Mouse (Mus musculus) adrenal gland, postnatal 14 days (tissue): ENCODE measurements around the gene Engase. TPM values are rescaled to one million over a fixed set of nuclear protein-coding genes. Genes with fewer than 3 reads are reported as not detected.

ENCODE experiments used
- DNase-seq: peaks from one replicate; pipeline ENCODE4 v3.0.0; 2021; ENCODE audit warnings: mixed read lengths
- total RNA-seq: library from RNA; stranded (reverse); gene quantifications from 2 replicates; pipeline ENCODE4 v1.2.3, GENCODE M21; 2021

Gene Engase
- total RNA-seq, 1 experiment from 2014 or later: 12.4 TPM

GRCm38 (mm10) chr11:118453886-118454671 lies 22.6 kb upstream of the Engase start:
- no peak for DNase-seq

GRCm38 (mm10) chr11:118455788-118456187 lies 20.8 kb upstream of the Engase start:
- no peak for DNase-seq

- no peak for DNase-seq
Measured at GRCm38 (mm10) chr11:118456937-118457336, 19.7 kb upstream of the Engase start.

GRCm38 (mm10) chr11:118459051-118459450 lies 17.6 kb upstream of the Engase start:
- peak; percentile 65 for DNase-seq

- DNase-seq: no peak
Measured at GRCm38 (mm10) chr11:118459536-118459935, 17.1 kb upstream of the Engase start.

- DNase-seq: no peak
Measured at GRCm38 (mm10) chr11:118460280-118460679, 16.3 kb upstream of the Engase start.

GRCm38 (mm10) chr11:118467441-118468035 lies 9.1 kb upstream of the Engase start:
- DNase-seq: no peak

GRCm38 (mm10) chr11:118469509-118470160 lies 7.0 kb upstream of the Engase start:
- no peak for DNase-seq

- DNase-seq: no peak
Measured at GRCm38 (mm10) chr11:118470234-118470966, 6.2 kb upstream of the Engase start.

- DNase-seq: no peak
Measured at GRCm38 (mm10) chr11:118471676-118472075, 5.0 kb upstream of the Engase start.

- no peak for DNase-seq
Measured at GRCm38 (mm10) chr11:118473161-118473560, 3.5 kb upstream of the Engase start.

GRCm38 (mm10) chr11:118473842-118474500 lies 2.7 kb upstream of the Engase start:
- DNase-seq: no peak

- no peak for DNase-seq
Measured at GRCm38 (mm10) chr11:118475496-118476083, 1.0 kb upstream of the Engase start.

GRCm38 (mm10) chr11:118479776-118480175 lies 3.1 kb downstream of the Engase start:
- peak; percentile 85 for DNase-seq

- no peak for DNase-seq
Measured at GRCm38 (mm10) chr11:118481231-118481630, 4.6 kb downstream of the Engase start.

- DNase-seq: no peak
Measured at GRCm38 (mm10) chr11:118481751-118482150, 5.1 kb downstream of the Engase start.

GRCm38 (mm10) chr11:118484169-118484568 lies 7.5 kb downstream of the Engase start:
- DNase-seq: no peak

GRCm38 (mm10) chr11:118485338-118485737 lies 8.7 kb downstream of the Engase start:
- DNase-seq: no peak

GRCm38 (mm10) chr11:118485780-118486179 lies 9.2 kb downstream of the Engase start:
- DNase-seq: no peak

- DNase-seq: no peak
Measured at GRCm38 (mm10) chr11:118486281-118486680, 9.7 kb downstream of the Engase start.
